Comparison of ENCODE assay signal across 13 mouse cellular contexts in the genomic region with DNA sequence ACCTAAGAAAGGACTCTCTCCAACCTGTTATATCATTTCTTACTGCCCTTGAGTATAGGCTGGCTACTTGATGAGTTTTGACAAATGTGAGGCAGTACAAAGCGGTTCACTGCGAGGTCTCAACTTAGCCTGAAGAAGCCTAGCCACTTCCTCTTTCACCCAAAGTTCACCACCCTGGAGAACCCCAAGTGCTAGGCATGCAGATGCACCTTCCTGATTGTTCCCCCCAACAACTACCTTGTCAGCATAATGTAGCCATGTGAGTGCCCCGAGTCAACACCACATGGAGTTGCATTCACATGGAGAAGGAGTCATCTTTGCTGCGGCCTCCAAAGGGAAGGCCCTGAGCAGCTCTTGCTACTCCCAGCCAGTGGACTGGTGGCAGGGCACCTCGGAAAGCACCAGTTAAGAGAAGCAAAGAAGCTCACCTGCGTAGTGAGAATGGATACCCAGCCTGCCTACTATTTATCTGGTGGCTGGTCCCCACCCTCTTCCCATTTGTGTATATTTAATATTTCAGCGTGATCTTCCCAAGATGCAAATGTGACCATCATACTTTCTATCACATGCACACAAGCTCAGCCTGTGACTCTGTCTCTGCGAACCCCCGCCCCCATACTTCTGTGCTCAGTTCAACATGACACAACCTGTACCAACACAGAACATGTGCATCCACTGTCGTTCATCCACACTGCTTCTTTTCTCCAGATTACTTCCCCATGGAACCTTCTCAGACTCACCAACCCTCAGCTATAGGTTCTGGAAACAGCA.
DNase-seq lines count a peak whose midpoint lies in the region; ATAC-seq lines count a peak whose summit lies in the region.
"Had no signal": no experiment of that assay in that cellular context is flagged by ENCODE, and none has a peak within 500 bp of the region (broad histone marks: within the 10 kb centered on the region; RNA-seq: fewer than 3 reads in every experiment).

No protein-coding gene starts in this region.

- peak; percentile 94 for ATAC-seq in granulocyte monocyte progenitor cell, adult 5-6 weeks (replicated peaks; ENCODE audit: poor library complexity, severe bottlenecking)

- DNase-seq in 416B (ENCODE audit: low read depth): peak; percentile 59
- peak; percentile 36 for DNase-seq in CD4-positive helper T cell, adult 2 months (ENCODE audit: low read depth, low spot score)
- DNase-seq in natural killer cell, adult 2 months (ENCODE audit: low spot score in 2 of 2): peak; percentile 57 to 68
- no peak for DNase-seq in urinary bladder, adult 18-20 months (ENCODE audit: low spot score in 2 of 2)
- no peak for DNase-seq in embryo, embryonic 10.5 days (ENCODE audit: low spot score)
- no peak for DNase-seq in neural tube, embryonic 10.5 days (ENCODE audit: extremely low spot score, low spot score)
- DNase-seq in right cerebral cortex, postnatal 14 days: no peak
- DNase-seq: cerebellum, adult 9-10 months; heart, postnatal 4 days; kidney, adult 11 months; kidney, postnatal 36 days; lung, postnatal 14 days had no signal

Comparison
In these comparisons a context has a peak if more than half of its experiments do, and no peak if none do; other contexts are left out.
1. DNase-seq: peak in 416B (single experiment), CD4-positive helper T cell, adult 2 months (single experiment) and natural killer cell, adult 2 months (2 of 2); none in urinary bladder, adult 18-20 months (0 of 2), embryo, embryonic 10.5 days (single experiment), neural tube, embryonic 10.5 days (single experiment) and right cerebral cortex, postnatal 14 days (single experiment).